Mouse (Mus musculus): ENCODE results near the gene Itga2b. TPM values are rescaled to one million over a fixed set of nuclear protein-coding genes. Genes with fewer than 3 reads are reported as not detected.

Gene Itga2b
- polyA plus RNA-seq, 1 experiment: 648 TPM

DNA sequence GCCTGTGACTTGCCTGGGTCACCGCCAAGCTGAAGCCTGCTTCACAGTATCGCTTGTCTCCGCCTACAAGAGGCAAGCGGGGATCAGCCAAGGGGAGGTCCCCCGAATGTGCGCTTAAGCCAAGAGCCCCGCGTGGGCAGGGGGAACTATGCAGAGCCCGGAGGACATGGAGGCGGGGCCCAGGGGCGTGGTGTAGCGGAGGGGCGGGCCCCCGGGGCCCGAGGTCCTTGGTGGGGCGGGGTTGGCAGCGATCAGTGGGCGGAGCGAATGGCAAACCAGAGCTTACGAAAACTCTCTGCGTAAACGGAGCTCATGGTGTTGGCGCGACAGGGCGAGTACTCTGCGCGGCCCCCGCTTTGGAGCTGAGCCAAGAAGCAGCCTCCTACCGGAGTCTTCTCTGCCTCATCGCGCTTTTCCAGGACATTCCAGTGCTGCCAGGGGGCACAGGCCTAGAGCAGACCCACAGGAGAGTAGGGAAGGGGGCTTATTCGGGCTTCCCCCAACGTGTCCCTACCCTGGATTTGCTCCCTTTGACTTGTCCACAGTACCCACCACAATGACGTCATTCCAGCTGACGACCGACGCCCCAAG is 2.8 kb downstream of the Itga2b start:
- TF ChIP-seq POLR2A (IDR thresholded peaks at IDR 0.05; ENCODE audit: borderline replicate concordance, control insufficient read depth, low read depth, low read length) (peak; percentile 37; the same call in 1 of the 2 replicates), CTCF (IDR thresholded peaks at IDR 0.05; ENCODE audit: control insufficient read depth, insufficient read depth, low read length) (no peak)
- H3K4me3 ChIP-seq (replicated peaks; ENCODE audit: control insufficient read depth, low read depth, low read length): peak overlapping the region; percentile 47
- no peaks in the 10 kb centered on the region; the same call in 1 of the 2 replicates for H3K4me1 ChIP-seq (ENCODE audit: control insufficient read depth, insufficient read depth, low read length)
- WGBS: under 1% methylated on average over 37 of the region's 37 CpGs
- H3K27ac ChIP-seq (ENCODE audit: control insufficient read depth, insufficient read depth, low read depth, low read length, poor library complexity): 0 out of 2 replicates have a peak overlapping the region, but pooled peaks have one; percentile 19

DNA sequence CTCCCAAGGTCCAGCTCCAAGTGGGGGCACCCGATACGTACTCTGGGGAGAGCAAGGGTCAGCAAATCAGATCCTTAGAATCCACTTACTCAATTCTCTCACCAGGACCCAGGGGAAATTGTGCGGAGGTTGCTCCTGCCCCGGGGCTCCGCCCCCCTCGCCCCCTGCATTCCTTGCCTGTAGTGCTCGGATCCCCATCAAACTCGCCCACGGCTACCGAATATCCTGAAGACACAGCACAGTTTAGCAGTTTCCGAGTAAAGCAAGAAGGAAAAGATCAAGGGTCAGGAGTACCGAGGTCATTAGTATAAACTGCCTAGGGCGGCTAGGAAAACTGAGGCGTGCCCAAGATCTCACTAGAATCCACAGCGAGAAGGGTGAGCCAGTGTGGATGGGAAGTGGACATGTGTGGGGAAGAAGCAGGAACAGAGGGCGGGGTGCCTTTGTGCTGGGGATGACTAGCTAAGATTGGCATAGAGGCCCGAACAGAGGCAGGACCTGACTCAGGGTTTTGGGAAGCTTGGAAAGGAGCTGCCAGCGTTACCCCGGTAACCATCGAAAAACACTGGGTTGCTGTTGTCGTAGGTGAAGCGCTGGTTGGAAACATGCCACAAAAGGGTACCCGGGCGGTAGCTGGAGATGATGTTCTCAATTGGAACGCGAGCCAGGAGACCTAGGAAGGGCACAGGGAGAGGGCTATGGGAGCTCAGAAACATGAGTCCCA is 4.0 kb downstream of the Itga2b start:
- Histone ChIP-seq H3K27ac (ENCODE audit: control insufficient read depth, insufficient read depth, low read depth, low read length, poor library complexity) (no peak overlapping the region), H3K4me1 (ENCODE audit: control insufficient read depth, insufficient read depth, low read length) (no peaks in the 10 kb centered on the region; the same call in 1 of the 2 replicates), H3K4me3 (replicated peaks; ENCODE audit: control insufficient read depth, low read depth, low read length) (no peak overlapping the region)
- 77% methylated on average over 26 of the region's 26 CpGs for WGBS
- TF ChIP-seq CTCF (IDR thresholded peaks at IDR 0.05; ENCODE audit: control insufficient read depth, insufficient read depth, low read length): no peak
- TF ChIP-seq POLR2A (IDR thresholded peaks at IDR 0.05; ENCODE audit: borderline replicate concordance, control insufficient read depth, low read depth, low read length): no peak

DNA sequence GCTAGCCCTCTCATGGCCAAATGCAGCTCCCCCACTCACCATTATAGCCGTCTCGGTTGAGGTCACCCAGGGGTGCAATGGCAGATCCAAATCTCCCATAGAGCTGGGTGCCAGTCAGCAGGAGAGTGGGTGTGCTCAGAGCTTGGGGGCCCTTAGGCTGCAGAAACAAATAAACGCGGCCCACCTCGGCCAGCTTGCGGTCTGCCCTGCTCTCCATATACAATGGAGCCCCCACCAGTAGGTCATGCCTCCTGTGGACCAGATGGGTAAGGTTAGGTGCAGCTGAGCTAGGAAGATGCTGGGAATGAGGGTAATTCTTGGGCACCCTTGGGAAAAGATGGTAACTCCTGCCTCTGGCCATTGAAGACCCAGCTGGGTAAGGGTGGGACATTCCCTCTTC is 5.0 kb downstream of the Itga2b start:
- 89% methylated on average over 6 of the region's 6 CpGs for whole genome bisulfite sequencing
- Histone ChIP-seq H3K27ac (ENCODE audit: control insufficient read depth, insufficient read depth, low read depth, low read length, poor library complexity) (no peak overlapping the region), H3K4me1 (ENCODE audit: control insufficient read depth, insufficient read depth, low read length) (no peaks in the 10 kb centered on the region; the same call in 1 of the 2 replicates), H3K4me3 (replicated peaks; ENCODE audit: control insufficient read depth, low read depth, low read length) (no peak overlapping the region)
- TF ChIP-seq POLR2A (IDR thresholded peaks at IDR 0.05; ENCODE audit: borderline replicate concordance, control insufficient read depth, low read depth, low read length) (no peak), CTCF (IDR thresholded peaks at IDR 0.05; ENCODE audit: control insufficient read depth, insufficient read depth, low read length) (no peak)

DNA sequence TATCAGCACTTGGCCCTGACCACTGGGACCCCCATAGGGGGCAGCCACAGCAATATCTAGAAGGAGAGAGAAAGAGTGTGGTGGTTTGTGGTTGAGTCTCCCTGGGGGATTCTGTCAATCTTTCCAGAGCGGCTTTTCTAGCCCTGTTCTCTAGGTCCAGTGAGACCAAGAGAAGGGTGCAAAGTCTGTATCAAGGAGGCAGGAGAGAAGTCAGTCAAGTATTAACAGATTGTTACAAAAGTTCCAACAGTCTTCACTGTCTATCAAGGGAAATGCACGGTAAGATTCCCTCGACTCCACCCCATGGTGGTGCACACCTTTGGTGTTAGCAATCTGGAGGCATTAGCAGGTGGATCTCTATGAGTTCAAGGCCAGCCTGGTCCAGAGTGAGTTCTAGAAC is 8.2 kb downstream of the Itga2b start:
- no peak overlapping the region for H3K27ac ChIP-seq (ENCODE audit: control insufficient read depth, insufficient read depth, low read depth, low read length, poor library complexity)
- H3K4me1 ChIP-seq (ENCODE audit: control insufficient read depth, insufficient read depth, low read length): no peaks in the 10 kb centered on the region
- no peak for TF ChIP-seq POLR2A (IDR thresholded peaks at IDR 0.05; ENCODE audit: borderline replicate concordance, control insufficient read depth, low read depth, low read length)
- no peak for TF ChIP-seq CTCF (IDR thresholded peaks at IDR 0.05; ENCODE audit: control insufficient read depth, insufficient read depth, low read length)
- 68% methylated on average over 3 of the region's 3 CpGs for WGBS
- no peak overlapping the region for H3K4me3 ChIP-seq (replicated peaks; ENCODE audit: control insufficient read depth, low read depth, low read length)

DNA sequence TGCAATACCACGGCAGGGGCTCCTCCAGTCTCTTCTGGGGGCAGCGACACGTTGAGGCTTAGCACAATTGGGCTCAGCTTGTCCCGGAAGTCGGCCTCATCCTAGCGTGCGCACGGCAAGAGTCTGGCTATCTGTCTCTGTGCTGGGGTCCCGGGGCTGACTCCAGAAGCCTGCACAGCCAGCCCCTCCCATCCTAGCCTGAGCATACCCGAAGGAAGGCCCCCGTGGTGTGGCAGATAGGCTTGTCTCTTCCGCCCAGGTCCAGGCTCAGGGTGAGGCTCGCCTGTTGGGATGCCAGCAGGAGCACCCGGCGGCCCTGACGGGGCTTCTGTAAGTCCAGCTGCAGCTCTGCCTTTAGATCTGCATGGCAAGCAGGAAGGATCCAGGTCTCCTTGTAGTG is 9.4 kb downstream of the Itga2b start:
- WGBS: 78% methylated on average over 16 of the region's 16 CpGs
- Histone ChIP-seq H3K27ac (ENCODE audit: control insufficient read depth, insufficient read depth, low read depth, low read length, poor library complexity) (no peak overlapping the region), H3K4me3 (replicated peaks; ENCODE audit: control insufficient read depth, low read depth, low read length) (no peak overlapping the region), H3K4me1 (ENCODE audit: control insufficient read depth, insufficient read depth, low read length) (peaks cover 2% of the 10 kb centered on the region; the same call in 1 of the 2 replicates)
- no peak for TF ChIP-seq POLR2A (IDR thresholded peaks at IDR 0.05; ENCODE audit: borderline replicate concordance, control insufficient read depth, low read depth, low read length)
- TF ChIP-seq CTCF (IDR thresholded peaks at IDR 0.05; ENCODE audit: control insufficient read depth, insufficient read depth, low read length): no peak

DNA sequence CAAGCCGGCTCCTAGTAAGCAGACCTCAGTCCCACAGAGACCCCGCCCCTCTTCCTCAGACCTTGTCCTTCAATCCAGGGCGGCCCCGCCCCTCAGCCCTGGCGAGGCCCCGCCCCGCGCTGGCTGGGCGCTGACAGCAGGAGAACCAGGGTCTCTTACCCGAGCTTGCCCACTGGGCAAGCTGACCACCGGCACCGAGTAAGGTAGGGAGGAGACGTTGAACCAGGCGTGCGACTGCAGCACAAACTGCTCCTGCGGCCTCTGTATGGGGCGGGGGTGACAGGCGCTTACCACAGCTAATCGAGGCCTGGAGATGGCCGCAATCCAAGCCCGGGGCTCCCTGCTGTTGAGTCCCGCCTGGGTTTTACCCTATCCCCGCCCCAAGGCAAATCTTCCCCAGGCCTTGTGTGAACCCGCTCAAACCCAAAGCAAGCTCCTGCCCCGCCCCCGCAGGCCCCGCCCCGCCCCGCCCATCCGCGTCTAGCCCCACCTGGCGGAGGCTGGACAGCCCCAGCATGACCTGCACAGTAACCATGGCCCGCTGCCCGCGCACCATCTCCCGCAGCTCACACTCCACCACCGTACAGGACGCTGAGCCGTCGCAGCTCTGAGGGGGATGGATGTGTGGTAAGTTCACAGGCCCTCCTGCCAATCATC is 14.1 kb downstream of the Itga2b start:
- 1% methylated on average over 40 of the region's 40 CpGs for WGBS
- Histone ChIP-seq H3K4me3 (replicated peaks; ENCODE audit: control insufficient read depth, low read depth, low read length) (no peak overlapping the region), H3K27ac (ENCODE audit: control insufficient read depth, insufficient read depth, low read depth, low read length, poor library complexity) (no peak overlapping the region), H3K4me1 (ENCODE audit: control insufficient read depth, insufficient read depth, low read length) (peaks cover 2% of the 10 kb centered on the region; the same call in 1 of the 2 replicates)
- TF ChIP-seq CTCF (IDR thresholded peaks at IDR 0.05; ENCODE audit: control insufficient read depth, insufficient read depth, low read length): peak; percentile 23; the same call in 1 of the 2 replicates
- TF ChIP-seq POLR2A (IDR thresholded peaks at IDR 0.05; ENCODE audit: borderline replicate concordance, control insufficient read depth, low read depth, low read length): no peak; the same call in 1 of the 2 replicates

DNA sequence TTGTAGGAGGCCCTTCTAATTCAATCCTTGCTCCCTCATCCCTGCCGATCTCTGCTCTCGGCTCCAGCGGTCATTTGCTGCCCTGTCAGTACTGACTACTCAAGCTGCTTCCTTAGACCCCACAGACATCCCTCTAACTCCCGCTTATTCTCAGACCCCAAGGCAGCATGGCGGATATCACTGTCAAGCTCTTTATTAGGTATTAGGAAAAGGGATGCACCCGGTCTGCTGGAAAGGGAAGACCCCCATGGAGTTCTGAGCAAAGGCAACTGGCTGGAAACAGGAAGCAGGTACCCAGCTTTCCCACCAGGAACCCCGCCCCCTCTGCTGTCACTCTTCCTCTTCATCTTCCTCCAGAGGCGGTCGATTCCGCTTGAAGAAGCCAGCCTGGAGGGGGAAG is 16.8 kb downstream of the Itga2b start:
- Histone ChIP-seq H3K27ac (ENCODE audit: control insufficient read depth, insufficient read depth, low read depth, low read length, poor library complexity) (no peak overlapping the region), H3K4me1 (ENCODE audit: control insufficient read depth, insufficient read depth, low read length) (peaks cover 2% of the 10 kb centered on the region; the same call in 1 of the 2 replicates), H3K4me3 (replicated peaks; ENCODE audit: control insufficient read depth, low read depth, low read length) (no peak overlapping the region)
- WGBS: 47% methylated on average over 10 of the region's 10 CpGs
- TF ChIP-seq CTCF (IDR thresholded peaks at IDR 0.05; ENCODE audit: control insufficient read depth, insufficient read depth, low read length) (no peak), POLR2A (IDR thresholded peaks at IDR 0.05; ENCODE audit: borderline replicate concordance, control insufficient read depth, low read depth, low read length) (no peak)

All from bone marrow, adult 2 months (tissue).